Mouse (Mus musculus): ENCODE data around the gene Rsf1. TPM values are rescaled to one million over a fixed set of nuclear protein-coding genes. Genes with fewer than 3 reads are reported as not detected.

Rsf1 gene
- total and polyA plus RNA-seq, 2 experiments from 2014 or later: 22.1 to 27.8 TPM

GRCm38 (mm10) chr7:97722278-97722918, 142.7 kb downstream of the Rsf1 start:
- peak; percentile 64 for DNase-seq
- 71% methylated on average over 7 of the region's 7 CpGs for WGBS
- H3K4me2 ChIP-seq (ENCODE audit: low read depth): no peak overlapping the region
- H3K36me3 ChIP-seq (ENCODE audit: insufficient read depth): peaks cover 28% of the 10 kb centered on the region
- H3K4me1 ChIP-seq (ENCODE audit: insufficient read depth): no peaks in the 10 kb centered on the region
- no peak overlapping the region for H3K27ac ChIP-seq (ENCODE audit: low read depth, low read length)
- H3K4me3 ChIP-seq (ENCODE audit: low read depth, low read length): no peak overlapping the region
- no peaks in the 10 kb centered on the region for H3K9me3 ChIP-seq (ENCODE audit: low read length)
- peak; percentile 92 for ATAC-seq
- no peak for TF ChIP-seq CTCF (IDR thresholded peaks at IDR 0.05; ENCODE audit: low read depth)
- no peak overlapping the region for H3K9ac ChIP-seq
- H3K27me3 ChIP-seq (ENCODE audit: insufficient read depth, low read length): no peaks in the 10 kb centered on the region

- TF ChIP-seq CTCF (IDR thresholded peaks at IDR 0.05; ENCODE audit: low read depth): no peak
- ATAC-seq (no peak), DNase-seq (no peak)
- Histone ChIP-seq H3K4me1 (ENCODE audit: insufficient read depth) (no peaks in the 10 kb centered on the region), H3K4me3 (ENCODE audit: low read depth, low read length) (no peak overlapping the region), H3K9me3 (ENCODE audit: low read length) (no peaks in the 10 kb centered on the region), H3K27ac (ENCODE audit: low read depth, low read length) (no peak overlapping the region), H3K9ac (no peak overlapping the region), H3K36me3 (ENCODE audit: insufficient read depth) (peaks cover 14% of the 10 kb centered on the region), H3K27me3 (ENCODE audit: insufficient read depth, low read length) (no peaks in the 10 kb centered on the region), H3K4me2 (ENCODE audit: low read depth) (no peak overlapping the region)
- 78% methylated on average over 11 of the region's 11 CpGs for WGBS
Observed at GRCm38 (mm10) chr7:97723646-97724538, 144.2 kb downstream of the Rsf1 start.

DNA sequence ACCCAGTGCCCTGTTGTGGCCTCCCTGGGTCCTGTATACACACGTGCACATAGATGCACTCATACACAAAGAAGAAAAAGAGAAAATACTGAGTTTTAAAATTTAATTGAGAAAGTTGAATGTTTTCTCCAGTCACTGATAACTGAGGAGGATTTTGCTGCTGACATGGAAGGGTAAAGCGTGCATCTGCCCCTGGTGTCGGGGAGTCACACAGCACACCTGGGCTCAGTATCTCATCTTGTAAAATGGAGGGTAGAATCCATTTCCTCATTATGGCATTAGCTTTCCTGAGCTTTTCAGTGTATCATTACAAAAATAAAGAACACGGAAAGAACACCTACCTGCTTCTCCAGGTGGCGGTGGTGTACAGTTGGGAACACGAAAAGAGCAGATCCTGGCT, 145.7 kb downstream of the Rsf1 start:
- Histone ChIP-seq H3K4me1 (ENCODE audit: insufficient read depth) (no peaks in the 10 kb centered on the region), H3K36me3 (ENCODE audit: insufficient read depth) (0 out of 2 replicates have a peak, but pooled peaks cover 4% of the 10 kb centered on the region), H3K9ac (no peak overlapping the region), H3K4me3 (ENCODE audit: low read depth, low read length) (no peak overlapping the region), H3K27me3 (ENCODE audit: insufficient read depth, low read length) (no peaks in the 10 kb centered on the region), H3K4me2 (ENCODE audit: low read depth) (no peak overlapping the region), H3K9me3 (ENCODE audit: low read length) (no peaks in the 10 kb centered on the region), H3K27ac (ENCODE audit: low read depth, low read length) (no peak overlapping the region)
- ATAC-seq: no peak
- 94% methylated on average over 6 of the region's 6 CpGs for WGBS
- no peak for DNase-seq
- TF ChIP-seq CTCF (IDR thresholded peaks at IDR 0.05; ENCODE audit: low read depth): no peak

- H3K9ac ChIP-seq: no peak overlapping the region
- 72% methylated on average over 7 of the region's 7 CpGs for WGBS
- TF ChIP-seq CTCF (IDR thresholded peaks at IDR 0.05; ENCODE audit: low read depth): no peak
- H3K4me2 ChIP-seq (ENCODE audit: low read depth): no peak overlapping the region
- H3K9me3 ChIP-seq (ENCODE audit: low read length): no peaks in the 10 kb centered on the region
- 0 out of 2 replicates have a peak, but pooled peaks cover 4% of the 10 kb centered on the region for H3K36me3 ChIP-seq (ENCODE audit: insufficient read depth)
- H3K27ac ChIP-seq (ENCODE audit: low read depth, low read length): no peak overlapping the region
- ATAC-seq (no peak), DNase-seq (no peak)
- H3K4me1 ChIP-seq (ENCODE audit: insufficient read depth): no peaks in the 10 kb centered on the region
- no peaks in the 10 kb centered on the region for H3K27me3 ChIP-seq (ENCODE audit: insufficient read depth, low read length)
- no peak overlapping the region for H3K4me3 ChIP-seq (ENCODE audit: low read depth, low read length)
Observed at GRCm38 (mm10) chr7:97726080-97726479, 146.4 kb downstream of the Rsf1 start.

- no peak for TF ChIP-seq CTCF (IDR thresholded peaks at IDR 0.05; ENCODE audit: low read depth)
- WGBS: 65% methylated on average over 7 of the region's 7 CpGs
- ATAC-seq (no peak), DNase-seq (no peak)
- 0 out of 2 replicates have a peak, but pooled peaks cover 4% of the 10 kb centered on the region for H3K36me3 ChIP-seq (ENCODE audit: insufficient read depth)
- H3K9ac ChIP-seq: no peak overlapping the region
- H3K27ac ChIP-seq (ENCODE audit: low read depth, low read length): no peak overlapping the region
- no peaks in the 10 kb centered on the region for H3K4me1 ChIP-seq (ENCODE audit: insufficient read depth)
- no peak overlapping the region for H3K4me2 ChIP-seq (ENCODE audit: low read depth)
- no peaks in the 10 kb centered on the region for H3K9me3 ChIP-seq (ENCODE audit: low read length)
- no peaks in the 10 kb centered on the region for H3K27me3 ChIP-seq (ENCODE audit: insufficient read depth, low read length)
- no peak overlapping the region for H3K4me3 ChIP-seq (ENCODE audit: low read depth, low read length)
Observed at GRCm38 (mm10) chr7:97726778-97727177, 147.1 kb downstream of the Rsf1 start.

DNA sequence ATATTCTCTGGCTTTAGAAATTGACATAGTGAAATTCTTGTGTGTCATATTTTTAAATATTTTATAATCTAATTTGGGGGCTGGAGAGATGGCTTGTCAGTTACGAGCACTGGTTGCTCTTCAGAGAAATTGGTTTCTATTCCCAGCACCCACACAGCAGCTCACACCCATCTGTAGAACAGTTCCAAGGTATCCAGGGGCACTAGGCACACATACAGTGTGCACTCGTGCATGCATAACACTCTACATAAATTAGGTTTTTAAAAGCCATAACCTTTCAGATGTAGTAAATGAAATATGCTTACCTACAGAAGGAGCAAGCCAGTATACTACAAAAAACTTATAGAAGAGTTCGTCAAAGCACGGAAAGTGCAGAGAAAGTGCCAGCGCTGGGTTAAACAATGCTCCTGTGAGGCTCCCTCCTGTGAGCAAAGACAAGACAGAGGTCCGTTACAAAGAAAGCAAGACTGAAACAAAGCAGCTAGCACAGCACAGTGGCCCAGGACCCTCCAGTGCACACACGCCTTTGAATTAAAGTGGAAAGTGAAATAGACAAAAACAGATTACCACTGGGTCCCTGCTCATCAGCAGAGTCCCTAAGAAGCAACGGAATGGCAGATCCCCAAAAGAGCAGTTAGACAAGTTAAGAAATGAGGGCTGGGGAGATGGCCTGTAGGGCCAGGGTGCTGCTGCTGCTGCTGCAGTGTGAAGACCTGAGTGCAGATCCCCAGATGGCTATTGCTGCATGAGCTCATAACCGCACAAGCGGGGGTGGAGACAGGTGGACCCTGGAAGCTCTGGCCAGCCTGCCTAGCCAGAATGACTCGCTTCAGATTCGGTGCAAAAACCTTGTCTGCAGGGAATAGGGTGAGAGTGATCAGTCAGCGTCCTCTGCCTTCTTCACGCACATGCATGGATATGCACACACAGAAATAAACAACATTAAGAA, 149.3 kb downstream of the Rsf1 start:
- no peak for DNase-seq
- no peak overlapping the region for H3K4me2 ChIP-seq (ENCODE audit: low read depth)
- no peak overlapping the region for H3K4me3 ChIP-seq (ENCODE audit: low read depth, low read length)
- no peaks in the 10 kb centered on the region for H3K27me3 ChIP-seq (ENCODE audit: insufficient read depth, low read length)
- no peak for ATAC-seq
- 0 out of 2 replicates have a peak, but pooled peaks cover 4% of the 10 kb centered on the region for H3K36me3 ChIP-seq (ENCODE audit: insufficient read depth)
- 31% methylated on average over 14 of the region's 14 CpGs for WGBS
- no peak overlapping the region for H3K9ac ChIP-seq
- H3K9me3 ChIP-seq (ENCODE audit: low read length): no peaks in the 10 kb centered on the region
- no peak overlapping the region for H3K27ac ChIP-seq (ENCODE audit: low read depth, low read length)
- TF ChIP-seq CTCF (IDR thresholded peaks at IDR 0.05; ENCODE audit: low read depth): no peak
- H3K4me1 ChIP-seq (ENCODE audit: insufficient read depth): no peaks in the 10 kb centered on the region

Data from forebrain, postnatal 0 days (tissue).